Mouse (Mus musculus) ES-E14 (cell line): ENCODE data around the gene Plod3.

ENCODE experiments used
- MAFK ChIP-seq: IDR thresholded peaks from 2 replicates; pipeline ENCODE4 v1.6.1; 2014; ENCODE audit warnings: mild to moderate bottlenecking, low read depth, low read length, inconsistent platforms; ENCODE audit not compliant: insufficient read depth
- ZC3H11A ChIP-seq: IDR thresholded peaks from 2 replicates; pipeline ENCODE4 v1.6.1; 2012; ENCODE audit warnings: low read depth, mild to moderate bottlenecking, inconsistent platforms, low read length, borderline replicate concordance

DNA sequence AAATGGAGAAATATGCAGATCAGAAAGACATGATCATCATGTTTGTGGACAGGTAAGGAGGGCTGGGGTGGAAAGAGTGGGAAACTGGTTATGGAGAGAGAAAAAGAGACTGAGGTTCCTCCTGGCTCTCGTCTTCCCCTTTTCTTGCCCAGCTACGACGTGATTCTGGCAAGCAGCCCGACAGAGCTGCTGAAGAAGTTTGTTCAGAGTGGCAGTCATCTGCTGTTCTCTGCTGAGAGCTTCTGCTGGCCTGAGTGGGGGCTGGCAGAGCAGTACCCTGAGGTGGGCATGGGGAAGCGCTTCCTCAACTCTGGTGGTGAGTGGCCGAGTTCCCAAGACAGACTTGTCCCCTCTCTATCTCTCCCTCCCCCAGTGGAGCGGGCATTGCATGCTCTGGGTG lies 1.6 kb downstream of the Plod3 start:
- TF ChIP-seq MAFK, result no peak
- no peak for TF ChIP-seq ZC3H11A
